Mouse (Mus musculus) CD4-positive helper T cell, adult 2 months (primary cell): Measurements from ENCODE around the gene Snx33.

Experiments used
- DNase-seq: peaks from one replicate; pipeline ENCODE4 v3.0.0-alpha.2; 2012; ENCODE audit warnings: low read depth, missing footprints, low spot score

Snx33 gene

DNA sequence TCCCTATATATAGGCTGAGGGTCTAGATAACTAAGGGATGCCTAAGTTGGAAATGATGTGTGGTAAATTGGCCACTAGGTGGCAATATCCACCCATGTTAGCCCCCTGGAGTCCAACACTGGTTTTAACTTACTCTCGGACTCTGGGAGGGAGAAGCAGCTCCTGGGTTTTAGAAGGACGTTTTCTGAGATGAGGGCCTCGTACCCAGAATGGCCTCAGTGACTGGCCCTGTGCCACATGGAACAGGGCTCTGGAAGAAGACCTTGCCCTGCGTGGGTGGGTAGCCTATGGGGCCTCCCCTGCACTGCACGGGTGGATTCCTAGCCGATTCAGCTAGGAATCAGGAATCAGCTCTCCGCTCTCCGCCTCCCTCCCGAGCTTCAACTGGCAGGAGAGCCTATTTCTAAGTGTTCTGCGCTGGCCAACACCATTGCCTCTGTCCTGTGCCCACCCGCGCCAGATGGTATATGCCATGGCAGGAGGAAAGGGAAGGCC, 36.6 kb downstream of the Snx33 start:
- peak; percentile 70 for DNase-seq

DNA sequence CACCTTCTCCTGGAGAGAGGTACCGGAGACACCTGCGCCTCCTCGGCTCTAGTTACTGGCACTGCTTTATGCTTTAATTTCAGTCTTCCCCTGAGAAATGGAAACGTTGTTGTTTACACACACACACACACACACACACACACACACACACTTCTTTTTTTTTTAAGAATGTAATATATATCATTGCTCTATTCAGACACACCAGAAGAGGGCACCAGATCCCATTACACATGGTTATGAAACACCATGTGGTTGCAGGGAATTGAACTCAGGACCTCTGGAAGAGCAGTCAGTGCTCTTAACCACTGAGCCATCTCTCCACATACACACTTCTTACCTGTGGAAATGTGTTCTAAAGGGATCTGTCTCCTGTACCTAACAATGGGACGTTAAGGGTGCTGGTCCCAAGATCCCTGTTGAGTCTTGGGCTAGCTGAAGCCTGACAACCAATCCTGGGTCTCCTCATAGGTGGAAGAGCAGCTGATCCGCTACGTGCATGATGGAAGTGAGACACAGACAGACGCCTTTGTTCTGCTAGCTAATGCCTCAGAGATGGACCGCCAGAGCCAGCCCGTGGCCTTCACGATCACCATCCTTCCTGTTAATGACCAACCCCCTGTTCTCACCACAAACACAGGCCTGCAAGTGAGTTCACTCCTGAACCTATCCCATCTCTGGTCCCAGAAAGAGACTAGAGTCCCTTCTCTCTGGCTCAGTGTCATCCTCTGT, 37.5 kb downstream of the Snx33 start:
- DNase-seq = no peak

DNA sequence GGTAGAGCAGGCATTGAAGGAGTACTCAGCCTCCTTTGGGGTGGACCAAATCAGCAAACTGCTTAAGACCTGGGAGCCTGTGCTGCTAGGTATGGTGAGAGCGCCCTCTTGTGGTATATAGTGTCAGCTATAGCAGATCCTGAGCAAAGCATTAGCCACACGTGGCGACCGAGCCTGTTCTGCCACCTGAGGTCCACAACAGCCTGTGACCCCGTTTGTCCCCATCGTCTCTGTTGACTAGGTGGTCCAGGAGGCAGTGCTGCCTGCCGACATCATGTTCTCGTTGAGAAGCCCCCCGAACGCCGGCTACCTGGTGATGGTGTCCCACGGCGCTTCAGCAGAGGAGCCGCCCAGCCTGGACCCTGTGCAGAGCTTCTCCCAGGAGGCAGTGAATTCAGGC, 38.4 kb downstream of the Snx33 start:
- peak; percentile 72 for DNase-seq

DNA sequence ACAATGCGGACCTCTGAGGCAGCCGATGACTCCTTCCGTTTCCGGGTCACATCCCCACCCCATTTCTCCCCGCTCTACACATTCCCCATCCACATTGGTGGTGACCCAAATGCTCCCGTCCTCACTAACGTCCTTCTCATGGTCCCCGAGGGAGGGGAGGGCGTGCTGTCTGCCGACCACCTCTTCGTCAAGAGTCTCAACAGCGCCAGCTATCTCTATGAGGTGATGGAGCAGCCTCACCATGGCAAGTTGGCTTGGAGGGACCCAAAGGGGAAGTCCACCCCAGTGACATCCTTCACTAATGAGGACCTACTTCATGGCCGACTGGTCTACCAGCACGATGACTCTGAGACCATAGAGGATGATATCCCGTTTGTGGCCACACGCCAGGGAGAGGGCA, 40.6 kb downstream of the Snx33 start:
- DNase-seq = no peak

DNA sequence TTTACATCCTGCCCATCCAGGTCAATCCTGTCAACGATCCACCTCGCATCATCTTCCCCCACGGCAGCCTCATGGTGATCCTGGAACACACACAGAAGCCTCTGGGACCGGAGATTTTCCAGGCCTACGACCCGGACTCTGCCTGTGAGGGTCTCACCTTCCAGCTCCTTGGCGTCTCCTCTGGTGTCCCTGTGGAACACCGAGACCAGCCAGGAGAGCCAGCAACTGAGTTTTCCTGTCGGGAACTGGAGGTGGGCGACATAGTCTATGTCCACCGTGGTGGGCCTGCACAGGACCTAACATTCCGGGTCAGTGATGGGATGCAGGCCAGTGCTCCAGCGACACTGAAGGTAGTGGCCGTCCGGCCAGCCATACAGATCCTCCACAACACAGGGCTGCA, 41.6 kb downstream of the Snx33 start:
- DNase-seq = no peak

DNA sequence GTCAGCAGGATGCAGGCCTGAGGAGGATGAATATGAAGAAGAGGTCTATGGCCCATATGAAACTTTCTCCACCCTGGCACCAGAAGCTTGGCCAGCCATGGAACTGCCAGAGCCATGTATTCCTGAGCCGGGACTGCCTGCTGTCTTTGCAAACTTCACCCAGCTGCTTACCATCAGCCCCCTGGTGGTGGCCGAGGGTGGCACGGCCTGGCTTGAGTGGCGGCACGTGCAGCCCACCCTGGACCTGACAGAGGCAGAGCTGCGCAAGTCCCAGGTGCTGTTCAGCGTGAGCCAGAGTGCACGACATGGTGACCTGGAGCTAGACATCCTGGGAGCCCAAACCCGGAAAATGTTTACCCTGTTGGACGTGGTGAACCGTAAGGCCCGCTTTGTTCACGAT, 42.1 kb downstream of the Snx33 start:
- no peak for DNase-seq

DNA sequence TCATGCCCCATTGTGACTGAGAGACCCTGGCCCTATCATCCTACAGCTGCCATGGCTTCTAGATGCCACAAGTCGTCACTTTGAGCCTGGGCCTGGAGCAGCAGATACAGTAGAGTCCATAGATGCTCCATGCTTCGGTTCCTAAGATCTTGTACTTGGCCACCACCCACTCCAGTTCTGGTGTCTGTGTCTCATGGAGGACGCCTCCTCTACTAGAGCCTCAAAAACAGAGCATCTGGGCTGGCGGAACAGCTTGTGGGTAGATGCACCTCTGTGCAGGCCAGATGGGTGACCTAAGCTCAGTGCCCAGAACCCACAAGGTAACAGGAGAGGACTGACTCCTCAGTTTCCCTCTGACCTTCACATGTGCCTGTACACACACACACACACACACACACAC, 43.8 kb downstream of the Snx33 start:
- DNase-seq = no peak

DNA sequence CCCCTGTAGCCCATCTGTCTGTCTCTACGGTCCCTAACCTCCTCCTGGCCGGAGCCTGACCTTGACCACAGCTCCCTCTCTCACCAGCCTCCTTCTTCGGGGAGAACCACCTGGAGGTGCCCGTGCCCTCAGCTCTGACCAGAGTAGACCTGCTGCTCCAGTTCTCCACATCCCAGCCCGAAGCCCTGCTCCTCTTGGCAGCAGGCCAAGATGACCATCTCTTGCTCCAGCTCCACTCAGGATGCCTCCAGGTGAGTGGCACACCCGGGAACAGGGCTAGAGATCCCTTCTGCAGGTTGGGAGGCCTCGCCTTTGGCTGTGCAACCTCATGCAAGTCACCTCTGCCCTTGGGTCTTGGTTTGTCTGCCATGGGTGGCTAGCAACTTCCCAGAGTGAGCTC, 44.7 kb downstream of the Snx33 start:
- DNase-seq = no peak

DNA sequence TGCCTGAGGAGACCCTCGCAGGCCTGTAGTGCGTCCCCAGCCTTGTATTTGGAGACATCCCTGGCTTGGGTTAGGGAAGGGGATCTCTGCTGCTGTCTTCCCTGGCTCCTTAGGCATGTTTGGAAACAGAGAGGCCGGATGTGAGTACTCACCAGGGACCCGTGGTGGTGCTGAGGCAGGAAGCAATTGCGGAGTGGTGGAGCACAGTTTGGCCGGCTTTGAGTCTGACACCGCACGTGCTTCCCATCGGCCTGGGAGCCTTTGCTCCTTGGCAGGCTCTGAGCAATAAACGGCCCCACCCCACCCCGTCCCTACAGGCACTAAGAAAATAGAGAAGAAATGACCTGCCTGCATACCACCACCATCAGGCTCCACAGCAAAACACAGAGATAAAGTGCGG, 45.4 kb downstream of the Snx33 start:
- DNase-seq = no peak

DNA sequence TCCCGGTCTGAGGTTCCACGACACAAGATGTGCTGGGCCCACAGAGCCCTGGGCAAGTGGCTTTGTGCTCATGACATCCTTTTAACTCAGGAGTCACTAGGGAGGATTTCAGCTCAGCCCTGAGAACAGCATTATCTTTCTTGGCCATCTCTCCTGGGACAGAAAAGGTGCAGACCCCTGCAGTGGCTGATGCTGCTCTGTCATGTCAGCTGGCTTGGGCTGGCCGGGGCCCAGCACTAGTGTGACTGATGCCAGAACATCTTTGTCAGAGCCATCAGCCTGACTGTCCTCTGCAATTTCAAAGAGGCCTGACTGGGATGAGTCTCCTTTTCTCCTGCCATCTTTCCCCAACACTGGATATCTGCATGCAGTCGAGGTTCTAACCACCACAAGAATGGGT, 45.9 kb downstream of the Snx33 start:
- DNase-seq = no peak

DNA sequence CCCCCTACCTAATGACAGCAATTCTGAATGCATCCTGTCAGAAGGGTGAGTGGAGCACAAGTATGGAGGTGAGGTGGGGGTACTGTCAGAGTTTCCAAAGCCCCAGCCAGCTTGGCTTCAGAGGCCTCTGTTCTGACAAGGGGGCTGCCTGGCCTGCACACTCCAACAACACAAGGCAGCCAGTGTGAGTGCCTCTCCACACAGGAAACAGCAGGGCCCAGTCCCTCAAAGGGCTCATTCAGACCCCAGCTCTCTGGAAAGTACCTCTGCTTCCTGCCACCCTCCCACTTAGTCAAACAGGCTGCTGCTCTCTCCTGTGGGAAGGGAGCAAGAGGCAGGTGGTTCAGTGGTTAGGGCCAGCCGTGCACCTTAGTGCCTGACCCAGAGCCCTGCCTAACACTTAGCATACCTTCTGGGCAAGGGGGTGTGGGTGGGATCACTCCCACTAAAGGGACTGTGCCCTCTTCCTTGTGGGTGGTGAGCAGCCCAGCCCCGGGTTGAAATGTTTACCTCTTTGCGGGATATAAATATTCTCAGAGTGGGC, 46.6 kb downstream of the Snx33 start:
- no peak for DNase-seq

DNA sequence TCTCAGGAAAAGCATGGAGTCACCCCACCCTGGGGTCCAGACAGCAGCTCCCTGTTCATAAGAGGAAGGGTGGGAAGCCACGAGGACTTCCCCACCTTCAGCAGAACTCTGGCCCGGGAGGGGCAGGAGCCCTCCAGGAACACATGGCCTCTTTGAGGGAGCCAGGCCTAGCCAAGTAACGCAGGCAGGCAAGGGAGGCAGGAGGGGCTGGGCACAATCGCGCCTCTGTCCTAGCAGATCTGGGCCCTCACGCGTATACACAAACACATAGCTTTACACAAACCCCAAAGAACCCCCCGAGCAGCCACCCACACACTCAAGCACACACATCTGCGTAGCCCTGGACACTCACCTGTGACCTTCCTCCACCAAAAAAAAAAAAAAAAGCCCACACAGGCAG, 47.4 kb downstream of the Snx33 start:
- no peak for DNase-seq

DNA sequence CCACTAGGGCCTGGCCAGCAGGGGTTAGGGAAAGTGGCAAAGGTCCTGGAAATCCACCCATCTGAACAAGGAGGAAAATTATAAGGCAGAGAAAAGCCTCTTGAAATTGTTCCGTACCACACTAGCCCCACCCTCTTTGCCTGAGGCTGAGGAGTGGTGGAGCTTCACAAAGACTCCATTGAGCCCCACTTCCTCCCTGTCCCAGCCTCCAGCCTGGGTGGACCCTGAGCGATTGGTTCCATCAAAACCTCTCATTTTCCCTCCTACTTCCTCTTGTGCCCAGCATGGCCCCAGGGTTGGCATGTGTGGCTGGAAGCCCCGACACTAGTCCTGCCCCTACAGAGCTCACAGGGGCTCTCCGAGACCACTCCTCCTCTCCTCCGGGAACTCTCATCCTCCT, 50.9 kb downstream of the Snx33 start:
- no peak for DNase-seq

DNA sequence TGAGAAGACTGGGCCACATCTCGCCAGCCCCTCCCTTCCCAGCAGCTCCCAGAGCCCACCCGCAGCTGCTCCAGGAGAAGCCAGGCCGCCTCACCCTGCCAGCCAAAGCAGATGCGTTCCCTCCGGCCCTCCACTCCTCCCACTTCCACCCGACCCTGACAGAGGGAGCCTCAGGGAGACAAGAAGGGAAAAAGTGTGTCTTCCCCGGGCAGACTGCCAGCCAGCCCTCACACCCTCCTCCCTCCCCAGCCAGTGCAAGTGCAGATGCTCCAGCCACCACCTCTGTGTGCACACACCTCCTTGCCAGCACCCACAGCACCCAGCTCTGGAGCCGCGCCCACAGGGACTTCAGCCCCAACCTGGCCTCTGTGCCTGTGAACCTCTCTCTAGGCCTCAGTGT, 51.4 kb downstream of the Snx33 start:
- DNase-seq = no peak

DNA sequence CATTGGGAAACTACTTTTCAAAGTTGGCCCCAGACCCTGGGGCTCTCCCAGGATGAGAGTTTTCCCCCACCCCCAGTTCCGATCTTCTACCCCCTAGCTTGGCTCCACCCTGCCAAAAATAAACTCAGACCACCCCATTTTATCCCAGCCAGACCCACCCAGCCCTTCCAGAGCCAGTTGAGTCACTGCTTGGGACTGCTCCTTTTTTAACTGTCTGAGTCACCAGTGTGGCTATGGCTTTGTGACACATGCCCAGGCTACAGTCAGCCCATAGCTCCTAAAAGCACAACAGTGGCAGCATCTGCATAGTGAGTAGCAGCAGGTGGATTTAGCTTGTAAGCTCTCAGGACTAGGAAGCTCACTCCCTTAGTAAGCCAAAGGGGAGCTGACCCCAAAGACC, 55.1 kb downstream of the Snx33 start:
- no peak for DNase-seq

DNA sequence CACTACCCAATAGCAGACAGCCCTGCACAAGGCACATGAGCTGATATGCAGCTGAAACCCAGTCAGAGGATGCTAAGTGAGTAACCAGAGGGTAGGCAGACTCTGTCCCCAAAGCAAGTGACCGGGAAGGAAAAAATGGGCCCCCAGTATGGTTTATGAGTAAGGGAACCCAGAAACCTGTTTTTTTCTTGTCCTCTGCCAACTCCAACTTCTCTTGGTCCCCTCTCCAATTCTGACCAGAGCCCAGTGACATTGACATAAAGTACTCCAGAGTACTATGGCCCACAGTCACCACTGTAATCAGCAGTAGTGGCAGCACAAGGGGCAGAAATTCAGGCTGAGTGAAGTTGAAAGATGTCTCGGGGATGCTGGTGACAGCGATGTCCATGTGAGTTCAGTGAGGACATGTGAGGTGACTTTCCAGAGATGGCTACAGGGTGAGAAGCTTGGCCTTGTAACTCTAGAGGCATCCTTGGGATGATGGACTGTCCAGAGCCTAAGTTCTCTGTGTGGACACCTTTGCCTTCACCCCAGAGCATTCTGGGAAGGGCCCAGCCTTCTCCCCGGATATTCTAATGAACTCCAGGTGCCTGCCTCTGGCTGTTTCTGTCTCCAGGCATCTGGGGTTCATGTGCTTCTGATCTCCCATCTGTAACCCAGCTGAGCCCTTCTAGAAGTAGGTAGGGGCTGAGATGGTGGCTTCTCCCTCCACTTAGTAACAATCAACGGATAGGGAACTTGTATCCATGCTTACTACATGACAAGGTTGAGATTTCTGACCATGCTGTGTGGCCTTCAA, 55.9 kb downstream of the Snx33 start:
- no peak for DNase-seq

DNA sequence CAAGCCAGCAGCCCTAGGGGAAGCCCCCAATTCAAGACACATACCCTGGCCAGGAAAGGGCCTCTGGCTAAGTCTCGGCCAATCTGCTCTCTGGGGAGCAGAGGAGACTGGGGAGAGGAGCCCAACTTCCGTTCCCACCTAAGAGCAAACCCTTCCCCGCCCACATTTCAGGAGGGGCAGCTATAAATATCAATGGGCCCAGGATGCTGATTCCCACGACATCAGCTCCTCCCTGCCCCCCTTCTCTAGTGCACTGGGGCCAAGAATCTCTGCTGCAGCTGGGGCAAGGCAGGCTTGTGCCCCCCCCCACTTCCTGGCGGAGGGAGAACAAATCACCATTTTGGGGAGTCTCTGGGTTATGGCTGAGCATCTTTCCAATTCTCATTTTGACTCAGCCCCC, 57.0 kb downstream of the Snx33 start:
- no peak for DNase-seq

DNA sequence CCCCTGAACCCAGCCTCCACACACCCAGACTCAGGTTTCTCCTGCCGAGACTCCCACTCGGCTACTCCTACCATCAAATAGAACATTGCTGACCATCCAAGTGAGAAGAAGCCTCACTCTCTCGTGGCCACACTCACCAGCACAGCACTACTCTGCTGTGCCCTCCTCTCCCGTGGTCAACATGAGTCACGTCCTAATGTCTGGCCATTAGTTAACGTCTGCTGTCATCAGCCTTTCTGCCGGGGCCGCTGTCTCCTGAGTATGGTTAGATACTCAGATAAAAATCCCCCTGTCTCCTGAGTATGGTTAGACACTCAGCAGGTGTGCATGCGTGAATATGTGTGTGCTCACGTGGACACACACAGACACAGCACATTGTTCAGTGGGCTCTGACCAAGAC, 57.4 kb downstream of the Snx33 start:
- DNase-seq = no peak

DNA sequence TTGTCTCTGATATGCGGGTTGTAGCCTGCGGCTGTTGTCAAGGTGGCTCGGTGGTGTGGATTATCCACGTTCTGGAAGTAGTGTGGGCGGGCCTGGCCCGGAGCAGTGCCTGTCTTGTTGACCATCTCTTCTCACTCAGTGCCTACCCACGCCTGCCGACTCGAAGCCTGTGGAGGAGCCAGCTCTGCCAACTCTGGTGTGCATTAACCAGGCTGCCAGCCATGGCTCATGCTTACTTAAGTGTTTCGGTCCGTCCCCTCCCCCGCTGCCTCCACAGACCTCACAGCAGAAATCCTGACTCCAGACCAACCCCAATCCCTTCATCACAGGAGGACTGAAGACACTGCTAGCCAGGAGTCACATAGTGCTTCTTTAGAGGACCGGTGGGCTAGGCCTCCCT, 58.6 kb downstream of the Snx33 start:
- DNase-seq = no peak

DNA sequence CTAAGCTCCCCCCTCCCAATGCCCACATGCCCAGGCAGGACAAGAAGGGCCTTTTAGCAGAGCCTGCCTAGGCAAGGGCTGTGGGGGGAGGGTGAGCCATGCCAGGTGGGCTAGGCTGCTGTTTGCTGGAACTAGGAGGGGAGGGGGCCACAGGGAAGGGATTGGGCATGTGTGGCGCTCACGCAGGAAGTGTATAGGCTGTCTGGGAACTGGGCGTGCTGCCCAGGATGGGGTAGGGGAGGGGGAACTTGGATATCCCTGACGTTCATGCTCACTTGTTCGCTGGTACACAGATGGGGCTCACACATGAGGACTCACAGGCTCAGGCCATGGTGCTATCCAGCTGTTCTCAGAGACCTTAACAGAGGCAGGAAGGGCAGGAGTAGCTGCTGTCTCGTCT, 59.9 kb downstream of the Snx33 start:
- no peak for DNase-seq
